16 mouse cellular contexts compared by ENCODE assay signal in the genomic region with DNA sequence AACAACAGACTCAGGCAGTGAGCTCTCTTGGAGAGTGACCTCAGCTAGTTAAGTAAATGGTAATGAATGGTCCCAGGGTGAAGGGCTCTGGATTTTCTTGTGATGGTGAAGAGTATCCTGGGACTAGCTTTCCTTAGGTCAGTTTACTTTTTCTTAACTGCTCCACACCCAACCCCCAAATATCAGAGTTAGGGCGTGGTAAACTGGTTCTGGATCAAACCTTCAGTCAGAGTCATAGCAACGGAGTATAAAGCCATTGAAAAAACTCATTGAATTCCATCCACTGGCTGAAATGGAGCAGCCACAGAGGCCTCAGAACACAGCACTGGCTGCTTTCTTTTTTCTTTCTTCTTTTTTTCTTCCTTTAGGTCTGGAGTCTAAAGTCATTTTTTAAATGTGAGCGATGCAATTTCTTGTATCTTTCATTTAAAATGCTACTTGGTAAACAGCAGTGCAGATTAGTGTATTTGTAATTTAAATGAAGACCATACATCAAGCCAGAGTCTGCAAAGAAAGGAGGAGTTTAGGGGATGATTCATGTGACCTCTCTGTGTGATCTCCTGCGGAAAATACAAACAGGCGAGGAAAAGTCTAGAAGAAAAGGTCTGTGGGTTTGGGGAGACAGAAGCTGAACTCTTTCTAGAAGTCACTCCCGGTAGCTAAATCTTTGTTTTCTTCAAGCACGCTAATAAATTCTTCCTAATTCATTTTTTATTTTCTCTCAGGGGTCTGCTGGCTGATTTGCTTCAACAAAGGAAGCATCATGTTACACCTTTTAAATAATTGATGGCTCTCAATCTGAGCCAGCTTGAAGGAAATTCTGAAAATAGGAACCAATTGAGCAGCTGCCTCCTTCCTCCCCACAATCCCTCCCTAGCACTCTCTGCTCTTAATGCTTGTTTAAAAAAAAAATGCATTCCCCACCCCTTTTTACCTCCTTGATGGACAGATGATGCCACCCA.
A peak's percentile ranks its signal among the peaks of the same experiment; 100 is the strongest.
DNase-seq lines count a peak whose midpoint lies in the region; ATAC-seq lines count a peak whose summit lies in the region.
"Had no signal": no experiment of that assay in that cellular context is flagged by ENCODE, and none has a peak within 500 bp of the region (broad histone marks: within the 10 kb centered on the region; RNA-seq: fewer than 3 reads in every experiment).

No protein-coding gene starts in this region.

- H3K9me3 ChIP-seq in neural tube, embryonic 11.5 days (ENCODE audit: control insufficient read depth, low read length): no peaks in the 10 kb centered on the region
- no peaks in the 10 kb centered on the region for H3K9me3 ChIP-seq in neural tube, embryonic 15.5 days (replicated peaks)
- no peaks in the 10 kb centered on the region for H3K9me3 ChIP-seq in neural tube, embryonic 14.5 days (ENCODE audit: control insufficient read depth, low read length)
- H3K9me3 ChIP-seq: embryonic facial prominence, embryonic 15.5 days; forebrain, embryonic 10.5 days; intestine, embryonic 15.5 days; kidney, embryonic 15.5 days; limb, embryonic 15.5 days had no signal

- H3K27ac ChIP-seq in neural tube, embryonic 11.5 days (ENCODE audit: low read depth, low read length): no peak overlapping the region; the same call in 1 of the 2 replicates
- no peak overlapping the region for H3K27ac ChIP-seq in neural tube, embryonic 15.5 days (replicated peaks)
- H3K27ac ChIP-seq in neural tube, embryonic 14.5 days (ENCODE audit: low read depth, low read length): no peak overlapping the region
- H3K27ac ChIP-seq: embryonic facial prominence, embryonic 15.5 days; forebrain, embryonic 10.5 days; intestine, embryonic 15.5 days; kidney, embryonic 15.5 days; limb, embryonic 15.5 days had no signal

- H3K27me3 ChIP-seq in neural tube, embryonic 11.5 days (ENCODE audit: control insufficient read depth, insufficient read depth, low read length): no peaks in the 10 kb centered on the region
- no peaks in the 10 kb centered on the region for H3K27me3 ChIP-seq in neural tube, embryonic 15.5 days (replicated peaks)
- no peaks in the 10 kb centered on the region for H3K27me3 ChIP-seq in neural tube, embryonic 14.5 days (ENCODE audit: control insufficient read depth, insufficient read depth, low read length)
- H3K27me3 ChIP-seq: embryonic facial prominence, embryonic 15.5 days; intestine, embryonic 15.5 days; kidney, embryonic 15.5 days; limb, embryonic 15.5 days had no signal

- H3K36me3 ChIP-seq in neural tube, embryonic 11.5 days (ENCODE audit: control insufficient read depth, insufficient read depth, low read length): no peaks in the 10 kb centered on the region
- no peaks in the 10 kb centered on the region for H3K36me3 ChIP-seq in neural tube, embryonic 15.5 days
- H3K36me3 ChIP-seq in neural tube, embryonic 14.5 days (ENCODE audit: control insufficient read depth, insufficient read depth, low read length): no peaks in the 10 kb centered on the region
- H3K36me3 ChIP-seq: embryonic facial prominence, embryonic 15.5 days; forebrain, embryonic 10.5 days; intestine, embryonic 15.5 days; kidney, embryonic 15.5 days; limb, embryonic 15.5 days had no signal

- H3K4me2 ChIP-seq in neural tube, embryonic 11.5 days (ENCODE audit: low read depth): no peak overlapping the region
- no peak overlapping the region for H3K4me2 ChIP-seq in neural tube, embryonic 15.5 days
- H3K4me2 ChIP-seq in neural tube, embryonic 14.5 days (ENCODE audit: low read depth, low read length): no peak overlapping the region
- H3K4me2 ChIP-seq: embryonic facial prominence, embryonic 15.5 days; heart, embryonic 11.5 days; intestine, embryonic 15.5 days; kidney, embryonic 15.5 days; limb, embryonic 15.5 days had no signal

- intact Hi-C loops in heart, postnatal 14 days (cut with DNase I): no loop called here

- 0 out of 2 replicates have a peak, but pooled peaks cover 2% of the 10 kb centered on the region for H3K4me1 ChIP-seq in neural tube, embryonic 11.5 days (ENCODE audit: control insufficient read depth, insufficient read depth, low read length)
- peaks cover 11% of the 10 kb centered on the region; the same call in 1 of the 2 replicates for H3K4me1 ChIP-seq in neural tube, embryonic 15.5 days
- peaks cover 4% of the 10 kb centered on the region; the same call in 1 of the 2 replicates for H3K4me1 ChIP-seq in neural tube, embryonic 14.5 days (ENCODE audit: control insufficient read depth, insufficient read depth, low read length)
- H3K4me1 ChIP-seq: intestine, embryonic 15.5 days; limb, embryonic 15.5 days had no signal

- H3K9ac ChIP-seq in neural tube, embryonic 11.5 days (ENCODE audit: low read length): no peak overlapping the region
- H3K9ac ChIP-seq in neural tube, embryonic 15.5 days (replicated peaks): no peak overlapping the region
- H3K9ac ChIP-seq in neural tube, embryonic 14.5 days (replicated peaks; ENCODE audit: low read depth, low read length): no peak overlapping the region
- H3K9ac ChIP-seq: embryonic facial prominence, embryonic 15.5 days; intestine, embryonic 15.5 days; kidney, embryonic 15.5 days; limb, embryonic 15.5 days had no signal

- H3K4me3 ChIP-seq in neural tube, embryonic 11.5 days (ENCODE audit: low read depth, low read length): no peak overlapping the region
- no peak overlapping the region for H3K4me3 ChIP-seq in neural tube, embryonic 15.5 days (replicated peaks)
- no peak overlapping the region for H3K4me3 ChIP-seq in neural tube, embryonic 14.5 days (ENCODE audit: low read depth, low read length)
- H3K4me3 ChIP-seq: embryonic facial prominence, embryonic 15.5 days; forebrain, embryonic 10.5 days; intestine, embryonic 15.5 days; kidney, embryonic 15.5 days; limb, embryonic 15.5 days had no signal

- DNase-seq in neural tube, embryonic 11.5 days (ENCODE audit: low spot score): no peak
- DNase-seq in embryo, embryonic 11 days: peak; percentile 29
- peak; percentile 33 for DNase-seq in mesoderm, embryonic 11.5 days (ENCODE audit: low read depth, low spot score)
- DNase-seq in adrenal gland, adult 18-20 months (ENCODE audit: low spot score in 2 of 2): no peak
- no peak for DNase-seq in heart, postnatal 14 days
- DNase-seq: cerebellum, adult 11-12 months; gastrocnemius, postnatal 25 days; lung, postnatal 14 days had no signal

- WGBS in neural tube, embryonic 11.5 days: 16% methylated on average over 7 of the region's 7 CpGs
- WGBS in neural tube, embryonic 15.5 days: 15% methylated on average over 7 of the region's 7 CpGs
- WGBS in neural tube, embryonic 14.5 days: 9% methylated on average over 7 of the region's 7 CpGs

- ATAC-seq in neural tube, embryonic 11.5 days (ENCODE audit: insufficient read depth, low FRiP score, low TSS enrichment): peak; percentile 52
- ATAC-seq in neural tube, embryonic 15.5 days (ENCODE audit: low FRiP score): no peak
- 0 out of 2 replicates have a peak, but pooled peaks have one; percentile 17 for ATAC-seq in neural tube, embryonic 14.5 days (ENCODE audit: low read depth)
- ATAC-seq: intestine, embryonic 15.5 days had no signal

Comparison
In these comparisons a context has a peak if more than half of its experiments do, and no peak if none do; other contexts are left out.
1. DNase-seq: peak in embryo, embryonic 11 days (single experiment) and mesoderm, embryonic 11.5 days (single experiment); none in neural tube, embryonic 11.5 days (single experiment), adrenal gland, adult 18-20 months (0 of 2) and heart, postnatal 14 days (0 of 2).